Mouse (Mus musculus) layer of hippocampus, adult 2 months (tissue): ENCODE measurements around the gene Cntnap2. TPM values are rescaled to one million over a fixed set of nuclear protein-coding genes. Genes with fewer than 3 reads are reported as not detected.
"Not testable (repeated sequence)": the region's sequence is repeated elsewhere in the genome, so short reads cannot be mapped to it uniquely, and the experiment has no call there.

Experiments
- DNase-seq, 2 experiments: peaks; one replicate each; pipeline ENCODE4 v3.0.0; 2022; ENCODE audit warnings: low spot score in 2 of 2
- H3K27ac ChIP-seq: fragments of 200-600 bp; 2 replicates; pipeline ENCODE4 v1.8.1; 2022
- H3K4me3 ChIP-seq: fragments of 200-600 bp; 2 replicates; pipeline ENCODE4 v1.8.1; 2022; ENCODE audit warnings: mild to moderate bottlenecking
- CTCF ChIP-seq: fragments of 200-600 bp; conservative IDR thresholded peaks from 2 replicates; pipeline ENCODE4 v1.8.1; 2022; ENCODE audit warnings: antibody characterized with exemption, mild to moderate bottlenecking, moderate library complexity
- total RNA-seq, 2 experiments: library from RNA; stranded (reverse); gene quantifications; 2 replicates each; pipeline ENCODE4 v1.2.3; 2021

The Cntnap2 gene
- total RNA-seq, 2 experiments from 2014 or later = 126 to 147 TPM

- H3K27ac ChIP-seq = no peak overlapping the region
- no peak overlapping the region for H3K4me3 ChIP-seq
- TF ChIP-seq CTCF = no peak
- DNase-seq = no peak
These were observed 2212.4 kb downstream of the Cntnap2 start for GRCm38 (mm10) chr6:47271576-47271975.

GRCm38 (mm10) chr6:47272606-47273575 is 2213.7 kb downstream of the Cntnap2 start:
- H3K27ac ChIP-seq = no peak overlapping the region
- no peak for DNase-seq

GRCm38 (mm10) chr6:47275065-47275464 is 2215.9 kb downstream of the Cntnap2 start:
- DNase-seq = no peak
- no peak for TF ChIP-seq CTCF
- Histone ChIP-seq H3K27ac (no peak overlapping the region), H3K4me3 (no peak overlapping the region)

More at GRCm38 (mm10) chr6:47272606-47273575, 2213.7 kb downstream of the Cntnap2 start:
- H3K4me3 ChIP-seq = no peak overlapping the region
- no peak for TF ChIP-seq CTCF

- TF ChIP-seq CTCF = no peak
- DNase-seq = no peak
- H3K27ac ChIP-seq = no peak overlapping the region
- H3K4me3 ChIP-seq = no peak overlapping the region
These were observed 2220.0 kb downstream of the Cntnap2 start for GRCm38 (mm10) chr6:47279183-47279582.

- DNase-seq = no peak
- no peak for TF ChIP-seq CTCF
- H3K27ac ChIP-seq = no peak overlapping the region
- no peak overlapping the region for H3K4me3 ChIP-seq
These were observed 2222.4 kb downstream of the Cntnap2 start for GRCm38 (mm10) chr6:47281584-47281983.

GRCm38 (mm10) chr6:47284794-47285193 is 2225.6 kb downstream of the Cntnap2 start:
- peak; percentile 54 for TF ChIP-seq CTCF
- H3K4me3 ChIP-seq = no peak overlapping the region
- no peak for DNase-seq

GRCm38 (mm10) chr6:47285742-47286141 is 2226.6 kb downstream of the Cntnap2 start:
- TF ChIP-seq CTCF = no peak

More at GRCm38 (mm10) chr6:47284794-47285193, 2225.6 kb downstream of the Cntnap2 start:
- H3K27ac ChIP-seq = no peak overlapping the region

GRCm38 (mm10) chr6:47286247-47286967 is 2227.2 kb downstream of the Cntnap2 start:
- DNase-seq, H3K27ac ChIP-seq, H3K4me3 ChIP-seq: not testable (repeated sequence)

More at GRCm38 (mm10) chr6:47285742-47286141, 2226.6 kb downstream of the Cntnap2 start:
- DNase-seq = no peak
- H3K4me3 ChIP-seq = no peak overlapping the region
- H3K27ac ChIP-seq = no peak overlapping the region

- DNase-seq = no peak
- Histone ChIP-seq H3K4me3 (no peak overlapping the region), H3K27ac (no peak overlapping the region)
- TF ChIP-seq CTCF = no peak
These were observed 2228.6 kb downstream of the Cntnap2 start for GRCm38 (mm10) chr6:47287722-47288121.

GRCm38 (mm10) chr6:47291973-47292372 is 2232.8 kb downstream of the Cntnap2 start:
- Histone ChIP-seq H3K27ac (no peak overlapping the region), H3K4me3 (no peak overlapping the region)
- no peak for DNase-seq
- no peak for TF ChIP-seq CTCF

GRCm38 (mm10) chr6:47292437-47292836 is 2233.3 kb downstream of the Cntnap2 start:
- DNase-seq = no peak
- TF ChIP-seq CTCF = no peak
- Histone ChIP-seq H3K4me3 (no peak overlapping the region), H3K27ac (no peak overlapping the region)

- no peak for DNase-seq
- Histone ChIP-seq H3K27ac (no peak overlapping the region), H3K4me3 (no peak overlapping the region)
- peak; percentile 61 for TF ChIP-seq CTCF
These were observed 2235.3 kb downstream of the Cntnap2 start for GRCm38 (mm10) chr6:47294433-47294832.

- Histone ChIP-seq H3K4me3 (no peak overlapping the region), H3K27ac (no peak overlapping the region)
- TF ChIP-seq CTCF = no peak
- no peak for DNase-seq
These were observed 2245.8 kb downstream of the Cntnap2 start for GRCm38 (mm10) chr6:47304848-47305490.
